Mouse (Mus musculus) embryo, embryonic 11 days (tissue): ENCODE measurements at regions not wholly inside any gene's neighbourhood (a gene's known extent, or its start where the extent isn't known, plus 50 kb on each side); places are given as distances from the start of the nearest gene placed in this dataset.
A peak's percentile ranks its signal among the peaks of the same experiment; 100 is the strongest.

Source experiments
- DNase-seq: peaks from one replicate; pipeline ENCODE4 v3.0.0-alpha.2; 2015

- no peak for DNase-seq
Measured at GRCm38 (mm10) chr10:96724436-96725175, 107.8 kb downstream of the Btg1 start.

- DNase-seq = no peak
Measured at GRCm38 (mm10) chr10:96726801-96727780, 110.3 kb downstream of the Btg1 start.

DNA sequence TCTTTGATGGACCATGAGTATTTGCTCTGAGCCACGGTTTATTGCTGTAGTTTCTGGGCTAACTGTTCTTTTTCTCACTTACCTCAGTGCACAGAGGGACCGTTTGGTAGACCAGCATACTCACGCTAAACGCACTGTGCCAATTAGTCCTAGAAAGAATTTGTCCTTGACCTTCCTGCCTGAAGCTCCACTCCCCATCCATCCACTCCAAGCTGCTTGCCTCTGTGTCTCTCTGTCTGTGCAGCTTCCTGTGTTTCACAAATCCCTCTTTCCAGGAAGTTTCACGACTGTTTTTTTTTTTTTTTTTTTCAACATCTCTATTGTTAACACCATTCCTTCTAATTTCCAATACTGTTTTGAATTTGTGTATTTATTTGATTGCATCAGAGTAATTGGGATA lies 116.8 kb downstream of the Btg1 start:
- DNase-seq = no peak

- no peak for DNase-seq
Measured at GRCm38 (mm10) chr10:96735146-96735545, 118.3 kb downstream of the Btg1 start.

DNA sequence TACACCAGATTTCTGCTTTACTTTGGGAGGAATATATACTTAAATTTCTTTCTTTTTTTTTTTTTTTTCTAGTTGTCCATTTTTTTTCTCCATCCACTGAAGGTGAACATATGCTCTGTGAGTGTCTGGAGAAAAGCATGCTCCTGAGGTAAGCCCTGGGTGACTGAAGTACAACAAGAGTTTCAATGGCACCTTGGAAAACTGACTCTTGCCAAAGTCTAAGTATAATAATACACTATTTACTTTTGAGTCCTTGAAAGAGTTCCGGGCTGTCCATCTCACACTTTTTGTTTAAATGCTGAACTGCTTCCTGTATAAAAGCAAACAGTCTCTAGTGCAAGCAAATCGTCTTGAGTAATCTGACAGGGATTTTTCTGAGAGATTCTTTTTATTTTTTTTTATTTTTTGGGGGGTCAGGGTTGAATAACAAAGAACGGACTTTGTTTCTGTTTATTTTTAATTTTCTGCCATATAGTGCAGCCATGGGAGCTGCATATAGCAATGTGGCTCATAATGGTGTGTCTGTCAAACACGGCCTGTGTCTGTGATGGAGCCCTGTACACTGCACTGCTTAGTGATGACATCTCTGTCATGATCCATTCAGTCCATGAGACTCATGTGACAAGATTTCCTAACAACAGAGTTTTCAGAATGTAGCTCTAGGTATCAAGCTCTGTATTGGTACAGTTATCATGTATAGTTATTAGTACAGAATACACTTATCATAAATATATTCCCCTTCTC lies 119.3 kb downstream of the Btg1 start:
- no peak for DNase-seq

- DNase-seq = no peak
Measured at GRCm38 (mm10) chr10:96737972-96738371, 121.2 kb downstream of the Btg1 start.

DNA sequence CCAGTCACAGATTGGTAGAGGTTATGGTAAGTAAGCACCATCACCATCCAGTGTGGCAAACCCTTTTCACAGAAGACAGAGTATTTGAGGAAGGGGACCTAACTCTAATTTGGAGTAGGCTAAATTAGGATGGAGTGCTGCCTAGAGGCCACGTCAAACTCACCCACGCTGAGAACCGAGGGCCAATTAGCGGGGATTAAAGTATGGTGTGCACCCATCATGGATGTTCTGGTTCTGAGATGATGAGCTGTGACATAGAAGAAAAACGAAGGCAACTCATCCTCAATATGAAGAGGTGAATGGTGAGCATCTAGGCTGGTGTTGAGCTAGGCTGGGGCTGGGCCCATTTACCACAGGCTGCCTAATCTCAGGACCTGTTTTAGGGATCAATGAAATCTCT lies 121.8 kb downstream of the Btg1 start:
- DNase-seq = no peak

GRCm38 (mm10) chr10:96744167-96744777 lies 127.5 kb downstream of the Btg1 start:
- no peak for DNase-seq

DNA sequence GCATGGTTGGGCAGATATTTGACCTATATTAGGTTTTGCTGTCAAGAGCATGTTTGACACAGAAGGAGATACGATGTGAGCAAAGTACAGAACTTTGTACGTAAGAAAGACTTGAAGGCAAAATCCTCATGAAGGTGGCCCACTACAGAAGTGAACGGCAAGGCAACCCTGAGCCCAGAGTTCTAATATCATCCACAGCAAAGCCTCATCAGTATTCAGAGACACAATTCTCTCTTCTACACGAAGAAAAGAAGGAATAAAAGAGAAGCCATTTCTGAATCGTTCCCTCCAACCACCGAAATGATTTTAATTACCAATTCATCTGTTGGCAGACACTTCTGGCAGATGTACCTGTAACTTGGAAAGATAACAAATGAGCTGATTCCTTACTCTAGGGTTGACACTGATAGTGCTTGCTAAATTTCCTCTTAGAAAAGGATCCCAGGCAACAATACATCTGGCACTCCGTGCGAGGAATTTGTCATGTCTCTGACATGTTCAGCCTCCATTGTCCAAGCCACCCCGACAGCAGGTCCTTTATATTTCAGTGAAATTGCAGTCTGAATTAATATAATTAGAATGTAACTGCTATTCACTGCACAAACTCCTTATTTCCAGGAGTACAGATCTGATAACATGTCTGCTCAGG lies 130.3 kb downstream of the Btg1 start:
- no peak for DNase-seq

- peak; percentile 53 for DNase-seq
Measured at GRCm38 (mm10) chr10:96750861-96751260, 134.1 kb downstream of the Btg1 start.

- DNase-seq = peak; percentile 86
Measured at GRCm38 (mm10) chr10:96751580-96752264, 134.9 kb downstream of the Btg1 start.

DNA sequence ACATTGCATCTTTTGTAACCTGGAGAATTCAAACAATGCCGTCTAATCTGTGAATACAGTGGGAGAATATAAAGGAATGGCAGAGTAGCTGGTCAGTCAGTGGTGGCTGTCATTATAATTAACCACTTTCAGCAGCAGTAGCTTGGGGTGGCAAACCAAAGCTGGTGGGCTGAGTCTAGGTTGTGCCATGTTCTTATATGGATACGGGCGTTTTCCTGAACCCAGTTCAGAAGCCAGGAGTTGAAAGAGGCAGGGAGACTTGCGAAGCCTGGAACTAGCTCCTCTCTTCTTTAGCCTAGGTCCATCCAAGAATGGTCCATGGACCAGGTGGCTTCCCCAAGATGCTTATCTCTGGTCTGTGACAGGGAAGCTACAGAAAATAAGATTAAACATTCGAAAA lies 135.7 kb downstream of the Btg1 start:
- no peak for DNase-seq

DNA sequence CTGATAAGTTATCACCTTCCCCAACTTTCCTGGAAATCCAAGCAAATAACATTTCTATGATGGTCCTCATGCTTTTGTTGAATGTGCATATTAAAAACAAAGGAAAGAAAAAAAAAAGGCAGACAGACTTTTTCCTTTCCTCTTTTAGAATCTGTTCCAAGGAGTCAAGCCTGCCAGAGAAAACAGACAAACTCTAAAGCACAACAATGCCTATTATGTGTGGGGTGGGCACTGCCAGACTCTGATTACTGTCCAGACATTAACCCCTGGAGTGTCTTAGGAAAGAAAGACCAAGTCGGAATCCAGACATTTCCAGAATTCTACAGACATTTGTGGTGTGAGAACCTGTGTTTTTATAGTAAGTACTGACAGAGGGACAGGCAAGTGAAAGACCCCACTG lies 136.7 kb downstream of the Btg1 start:
- DNase-seq = no peak

DNA sequence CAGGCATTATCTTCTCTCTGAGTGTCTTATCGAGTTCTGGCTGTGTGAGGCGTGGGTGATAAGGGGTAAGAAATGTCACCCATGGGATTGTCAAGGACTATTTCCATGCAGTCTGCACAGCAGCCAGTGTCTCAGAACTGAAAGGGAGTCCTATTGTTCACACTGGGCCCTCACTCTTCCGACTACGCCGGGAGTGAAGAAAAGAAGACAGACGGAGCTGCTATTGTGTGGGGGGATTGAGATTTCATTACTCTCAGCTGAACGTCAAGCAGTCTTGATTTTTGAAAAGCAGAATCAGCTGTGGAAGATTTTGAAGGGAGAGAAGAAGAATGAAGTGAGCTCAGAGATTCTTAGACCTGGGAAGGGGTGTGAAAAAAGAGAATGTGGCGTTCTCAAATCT lies 138.9 kb downstream of the Btg1 start:
- peak; percentile 45 for DNase-seq

DNA sequence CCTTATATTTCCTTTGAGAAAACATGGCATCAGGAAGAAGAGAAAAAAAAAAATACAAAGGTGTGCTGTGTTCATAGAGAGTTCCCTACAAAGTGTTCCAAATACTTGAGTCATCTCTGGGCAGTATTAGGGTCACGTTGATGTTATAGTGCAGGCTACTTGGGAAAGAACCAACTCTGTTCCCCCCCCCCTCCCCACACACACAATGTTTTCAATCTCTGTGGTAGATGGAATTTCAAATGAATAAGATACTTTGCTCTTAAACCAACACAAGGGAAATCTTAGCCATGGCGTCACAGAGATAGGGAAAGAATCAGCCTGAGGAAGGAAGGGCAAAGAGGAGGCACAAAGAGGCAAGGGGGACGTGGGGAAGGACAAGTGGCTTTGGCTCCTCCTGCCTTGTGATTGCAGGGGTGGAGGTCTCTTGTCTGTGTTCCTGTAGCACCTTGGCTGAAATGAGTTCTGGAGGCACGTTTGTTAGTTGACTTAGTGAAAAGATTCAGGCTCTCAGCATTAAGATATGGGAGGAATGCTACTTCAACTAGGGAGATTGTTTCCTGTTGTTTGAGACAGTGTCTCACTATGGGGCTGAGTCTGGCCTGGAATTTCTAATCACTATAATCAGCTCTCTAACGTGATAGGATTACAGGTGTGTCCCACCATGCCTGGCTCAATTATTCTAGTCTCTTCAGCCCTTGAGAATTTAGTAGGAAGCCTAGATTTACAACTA lies 139.7 kb downstream of the Btg1 start:
- no peak for DNase-seq

- no peak for DNase-seq
Measured at GRCm38 (mm10) chr10:96757311-96757710, 140.5 kb downstream of the Btg1 start.

DNA sequence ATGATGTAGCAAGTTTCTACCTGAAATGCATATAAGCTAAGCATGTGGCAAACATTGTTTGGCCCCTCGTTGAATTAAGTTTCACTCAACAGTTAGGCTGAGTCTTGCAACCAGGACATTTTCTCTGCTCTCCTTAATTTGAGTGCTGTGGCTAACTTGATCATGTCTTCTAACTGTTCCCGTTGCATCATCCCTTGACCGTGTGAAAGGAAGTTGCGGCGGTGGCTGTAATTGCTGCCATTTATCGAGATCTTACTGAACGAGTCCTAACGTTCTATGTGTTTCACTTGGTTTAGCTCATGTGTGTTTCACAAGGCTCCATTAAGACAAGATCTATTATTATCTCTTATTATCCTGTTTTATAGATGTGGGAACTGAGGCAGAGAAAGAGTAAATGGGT lies 144.8 kb downstream of the Btg1 start:
- DNase-seq = no peak

DNA sequence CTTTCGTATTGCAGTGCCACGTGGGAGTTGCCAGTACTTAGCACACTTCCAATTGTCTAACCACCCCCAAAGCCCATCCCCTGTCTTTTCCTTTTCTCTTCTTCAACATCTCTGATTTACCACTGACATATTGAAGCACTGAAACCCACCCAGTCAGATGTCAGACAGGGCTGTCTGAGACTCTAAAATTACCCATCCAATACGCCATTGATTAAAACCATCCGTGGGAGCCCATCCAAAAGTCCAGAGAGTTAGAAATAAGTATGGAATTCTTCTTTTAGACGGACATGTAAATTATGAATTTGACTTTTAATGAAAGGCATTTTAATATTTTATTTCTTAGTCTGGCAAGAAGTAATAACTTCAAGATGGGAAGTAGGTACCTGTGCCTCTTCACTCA lies 148.8 kb downstream of the Btg1 start:
- no peak for DNase-seq

- DNase-seq = no peak
Measured at GRCm38 (mm10) chr10:96778220-96778619, 161.4 kb downstream of the Btg1 start.

GRCm38 (mm10) chr10:96783966-96784365 lies 167.2 kb downstream of the Btg1 start:
- DNase-seq = no peak
